Mouse (Mus musculus): ENCODE measurements around the gene Dkk2. TPM values are rescaled to one million over a fixed set of nuclear protein-coding genes. Genes with fewer than 3 reads are reported as not detected.

Dkk2 gene
- polyA plus RNA-seq, 1 experiment from 2014 or later: 3.1 TPM

- 59% methylated on average over 9 of the region's 9 CpGs for WGBS
- H3K4me3 ChIP-seq (ENCODE audit: low read depth, low read length): no peak overlapping the region
- no peak overlapping the region for H3K27ac ChIP-seq (ENCODE audit: low read depth, low read length)
- no peak overlapping the region for H3K4me2 ChIP-seq
- no peaks in the 10 kb centered on the region for H3K4me1 ChIP-seq (replicated peaks; ENCODE audit: control insufficient read depth, insufficient read depth, low read length)
- no peaks in the 10 kb centered on the region for H3K36me3 ChIP-seq (ENCODE audit: control insufficient read depth, insufficient read depth, low read length)
- ATAC-seq (replicated peaks; ENCODE audit: low FRiP score): no peak
- H3K27me3 ChIP-seq (replicated peaks; ENCODE audit: control insufficient read depth, insufficient read depth, low read length): no peaks in the 10 kb centered on the region
- DNase-seq (ENCODE audit: low spot score): no peak
- H3K9me3 ChIP-seq (ENCODE audit: control insufficient read depth, low read length): no peaks in the 10 kb centered on the region
- H3K9ac ChIP-seq (ENCODE audit: low read depth, low read length): no peak overlapping the region
Observed at GRCm38 (mm10) chr3:132103020-132103419, 17.9 kb downstream of the Dkk2 start.

- Histone ChIP-seq H3K4me3 (ENCODE audit: low read depth, low read length) (no peak overlapping the region), H3K27me3 (replicated peaks; ENCODE audit: control insufficient read depth, insufficient read depth, low read length) (no peaks in the 10 kb centered on the region), H3K9ac (ENCODE audit: low read depth, low read length) (no peak overlapping the region), H3K4me1 (replicated peaks; ENCODE audit: control insufficient read depth, insufficient read depth, low read length) (no peaks in the 10 kb centered on the region), H3K36me3 (ENCODE audit: control insufficient read depth, insufficient read depth, low read length) (no peaks in the 10 kb centered on the region), H3K4me2 (no peak overlapping the region), H3K27ac (ENCODE audit: low read depth, low read length) (no peak overlapping the region), H3K9me3 (ENCODE audit: control insufficient read depth, low read length) (no peaks in the 10 kb centered on the region)
- ATAC-seq (replicated peaks; ENCODE audit: low FRiP score) (no peak), DNase-seq (ENCODE audit: low spot score) (no peak)
- 47% methylated on average over 7 of the region's 7 CpGs for WGBS
Observed at GRCm38 (mm10) chr3:132103454-132103853, 18.4 kb downstream of the Dkk2 start.

- no peaks in the 10 kb centered on the region for H3K36me3 ChIP-seq (ENCODE audit: control insufficient read depth, insufficient read depth, low read length)
- H3K27me3 ChIP-seq (replicated peaks; ENCODE audit: control insufficient read depth, insufficient read depth, low read length): no peaks in the 10 kb centered on the region
- H3K4me2 ChIP-seq: no peak overlapping the region
- no peak overlapping the region for H3K27ac ChIP-seq (ENCODE audit: low read depth, low read length)
- no peaks in the 10 kb centered on the region for H3K4me1 ChIP-seq (replicated peaks; ENCODE audit: control insufficient read depth, insufficient read depth, low read length)
- H3K9ac ChIP-seq (ENCODE audit: low read depth, low read length): no peak overlapping the region
- ATAC-seq (replicated peaks; ENCODE audit: low FRiP score) (no peak), DNase-seq (ENCODE audit: low spot score) (no peak)
- no peaks in the 10 kb centered on the region for H3K9me3 ChIP-seq (ENCODE audit: control insufficient read depth, low read length)
- no peak overlapping the region for H3K4me3 ChIP-seq (ENCODE audit: low read depth, low read length)
- WGBS: 72% methylated on average over 7 of the region's 7 CpGs
Observed at GRCm38 (mm10) chr3:132115772-132116511, 30.9 kb downstream of the Dkk2 start.

GRCm38 (mm10) chr3:132121344-132121743 is 36.3 kb downstream of the Dkk2 start:
- DNase-seq (ENCODE audit: low spot score) (no peak), ATAC-seq (replicated peaks; ENCODE audit: low FRiP score) (no peak)
- H3K4me3 ChIP-seq (ENCODE audit: low read depth, low read length): no peak overlapping the region
- H3K9me3 ChIP-seq (ENCODE audit: control insufficient read depth, low read length): no peaks in the 10 kb centered on the region
- no peaks in the 10 kb centered on the region for H3K4me1 ChIP-seq (replicated peaks; ENCODE audit: control insufficient read depth, insufficient read depth, low read length)
- H3K9ac ChIP-seq (ENCODE audit: low read depth, low read length): no peak overlapping the region
- WGBS: 79% methylated on average over 5 of the region's 5 CpGs
- H3K4me2 ChIP-seq: no peak overlapping the region
- no peaks in the 10 kb centered on the region for H3K27me3 ChIP-seq (replicated peaks; ENCODE audit: control insufficient read depth, insufficient read depth, low read length)
- H3K36me3 ChIP-seq (ENCODE audit: control insufficient read depth, insufficient read depth, low read length): no peaks in the 10 kb centered on the region
- no peak overlapping the region for H3K27ac ChIP-seq (ENCODE audit: low read depth, low read length)

GRCm38 (mm10) chr3:132122581-132122980 is 37.5 kb downstream of the Dkk2 start:
- H3K4me2 ChIP-seq: no peak overlapping the region
- no peak; the same call in 1 of the 2 replicates for ATAC-seq (replicated peaks; ENCODE audit: low FRiP score)
- no peaks in the 10 kb centered on the region for H3K36me3 ChIP-seq (ENCODE audit: control insufficient read depth, insufficient read depth, low read length)
- no peak overlapping the region for H3K9ac ChIP-seq (ENCODE audit: low read depth, low read length)
- H3K27ac ChIP-seq (ENCODE audit: low read depth, low read length): no peak overlapping the region
- no peaks in the 10 kb centered on the region for H3K27me3 ChIP-seq (replicated peaks; ENCODE audit: control insufficient read depth, insufficient read depth, low read length)
- H3K9me3 ChIP-seq (ENCODE audit: control insufficient read depth, low read length): no peaks in the 10 kb centered on the region
- no peak overlapping the region for H3K4me3 ChIP-seq (ENCODE audit: low read depth, low read length)
- no peaks in the 10 kb centered on the region for H3K4me1 ChIP-seq (replicated peaks; ENCODE audit: control insufficient read depth, insufficient read depth, low read length)
- no peak for DNase-seq (ENCODE audit: low spot score)
- WGBS: 33% methylated on average over 4 of the region's 4 CpGs

- WGBS: 71% methylated on average over 8 of the region's 8 CpGs
- Histone ChIP-seq H3K9me3 (ENCODE audit: control insufficient read depth, low read length) (no peaks in the 10 kb centered on the region), H3K4me1 (replicated peaks; ENCODE audit: control insufficient read depth, insufficient read depth, low read length) (no peaks in the 10 kb centered on the region)
Observed at GRCm38 (mm10) chr3:132125227-132125740, 40.2 kb downstream of the Dkk2 start.

GRCm38 (mm10) chr3:132129730-132130274 is 44.7 kb downstream of the Dkk2 start:
- H3K4me1 ChIP-seq (replicated peaks; ENCODE audit: control insufficient read depth, insufficient read depth, low read length): no peaks in the 10 kb centered on the region
- no peak overlapping the region for H3K4me3 ChIP-seq (ENCODE audit: low read depth, low read length)
- H3K9ac ChIP-seq (ENCODE audit: low read depth, low read length): no peak overlapping the region
- no peaks in the 10 kb centered on the region for H3K27me3 ChIP-seq (replicated peaks; ENCODE audit: control insufficient read depth, insufficient read depth, low read length)
- ATAC-seq (replicated peaks; ENCODE audit: low FRiP score): no peak
- DNase-seq (ENCODE audit: low spot score): no peak
- 79% methylated on average over 1 of the region's 1 CpGs for WGBS
- no peak overlapping the region for H3K27ac ChIP-seq (ENCODE audit: low read depth, low read length)
- H3K4me2 ChIP-seq: no peak overlapping the region
- H3K9me3 ChIP-seq (ENCODE audit: control insufficient read depth, low read length): no peaks in the 10 kb centered on the region
- H3K36me3 ChIP-seq (ENCODE audit: control insufficient read depth, insufficient read depth, low read length): no peaks in the 10 kb centered on the region

More at GRCm38 (mm10) chr3:132125227-132125740, 40.2 kb downstream of the Dkk2 start:
- no peak overlapping the region for H3K4me2 ChIP-seq
- no peak overlapping the region for H3K27ac ChIP-seq (ENCODE audit: low read depth, low read length)
- no peak overlapping the region for H3K4me3 ChIP-seq (ENCODE audit: low read depth, low read length)
- DNase-seq (ENCODE audit: low spot score): no peak
- no peaks in the 10 kb centered on the region for H3K27me3 ChIP-seq (replicated peaks; ENCODE audit: control insufficient read depth, insufficient read depth, low read length)
- no peak overlapping the region for H3K9ac ChIP-seq (ENCODE audit: low read depth, low read length)
- ATAC-seq (replicated peaks; ENCODE audit: low FRiP score): no peak
- no peaks in the 10 kb centered on the region for H3K36me3 ChIP-seq (ENCODE audit: control insufficient read depth, insufficient read depth, low read length)

- no peak for DNase-seq (ENCODE audit: low spot score)
- no peak for ATAC-seq (replicated peaks; ENCODE audit: low FRiP score)
- no peak overlapping the region for H3K27ac ChIP-seq (ENCODE audit: low read depth, low read length)
- H3K4me3 ChIP-seq (ENCODE audit: low read depth, low read length): no peak overlapping the region
- H3K9ac ChIP-seq (ENCODE audit: low read depth, low read length): no peak overlapping the region
- H3K4me1 ChIP-seq (replicated peaks; ENCODE audit: control insufficient read depth, insufficient read depth, low read length): no peaks in the 10 kb centered on the region
- no peaks in the 10 kb centered on the region for H3K9me3 ChIP-seq (ENCODE audit: control insufficient read depth, low read length)
- H3K27me3 ChIP-seq (replicated peaks; ENCODE audit: control insufficient read depth, insufficient read depth, low read length): no peaks in the 10 kb centered on the region
- H3K36me3 ChIP-seq (ENCODE audit: control insufficient read depth, insufficient read depth, low read length): no peaks in the 10 kb centered on the region
- WGBS: 80% methylated on average over 3 of the region's 3 CpGs
- no peak overlapping the region for H3K4me2 ChIP-seq
Observed at GRCm38 (mm10) chr3:132130781-132131180, 45.7 kb downstream of the Dkk2 start.

GRCm38 (mm10) chr3:132131939-132132338 is 46.8 kb downstream of the Dkk2 start:
- no peaks in the 10 kb centered on the region for H3K27me3 ChIP-seq (replicated peaks; ENCODE audit: control insufficient read depth, insufficient read depth, low read length)
- no peak overlapping the region for H3K4me3 ChIP-seq (ENCODE audit: low read depth, low read length)
- ATAC-seq (replicated peaks; ENCODE audit: low FRiP score) (no peak), DNase-seq (ENCODE audit: low spot score) (no peak)
- no peak overlapping the region for H3K4me2 ChIP-seq
- no peak overlapping the region for H3K9ac ChIP-seq (ENCODE audit: low read depth, low read length)
- H3K36me3 ChIP-seq (ENCODE audit: control insufficient read depth, insufficient read depth, low read length): no peaks in the 10 kb centered on the region
- H3K27ac ChIP-seq (ENCODE audit: low read depth, low read length): no peak overlapping the region
- no peaks in the 10 kb centered on the region for H3K9me3 ChIP-seq (ENCODE audit: control insufficient read depth, low read length)
- H3K4me1 ChIP-seq (replicated peaks; ENCODE audit: control insufficient read depth, insufficient read depth, low read length): no peaks in the 10 kb centered on the region
- 83% methylated on average over 4 of the region's 4 CpGs for WGBS

Data from liver, embryonic 11.5 days (tissue).